ENCODE assay signal across 13 mouse cellular contexts in genomic region chr10:60220042-60220523, GRCm38 (mm10). TPM values are rescaled to one million over a fixed set of nuclear protein-coding genes. Genes with fewer than 3 reads are reported as not detected.
DNase-seq lines count a peak whose midpoint lies in the region; ATAC-seq and TF ChIP-seq lines count a peak whose summit lies in the region.
"Had no signal": no experiment of that assay in that cellular context is flagged by ENCODE, and none has a peak within 500 bp of the region (broad histone marks: within the 10 kb centered on the region; RNA-seq: fewer than 3 reads in every experiment).

No protein-coding gene starts in this region.

- no peak overlapping the region for H3K27ac ChIP-seq in forebrain, embryonic 13.5 days
- H3K27ac ChIP-seq in forebrain, embryonic 11.5 days (ENCODE audit: low read depth, low read length): no peak overlapping the region
- H3K27ac ChIP-seq in midbrain, embryonic 11.5 days (ENCODE audit: low read depth, low read length): no peak overlapping the region
- H3K27ac ChIP-seq in midbrain, postnatal 0 days (ENCODE audit: low read depth, low read length): no peak overlapping the region
- no peak overlapping the region for H3K27ac ChIP-seq in limb, embryonic 14.5 days (replicated peaks; ENCODE audit: low read depth, low read length)
- H3K27ac ChIP-seq in stomach, embryonic 15.5 days: no peak overlapping the region

- no peaks in the 10 kb centered on the region for H3K9me3 ChIP-seq in forebrain, embryonic 13.5 days (replicated peaks)
- H3K9me3 ChIP-seq in forebrain, embryonic 11.5 days (ENCODE audit: control insufficient read depth, low read length): no peaks in the 10 kb centered on the region
- H3K9me3 ChIP-seq in midbrain, embryonic 11.5 days (ENCODE audit: control insufficient read depth, low read length): no peaks in the 10 kb centered on the region
- no peaks in the 10 kb centered on the region for H3K9me3 ChIP-seq in midbrain, postnatal 0 days (ENCODE audit: low read length)
- H3K9me3 ChIP-seq in limb, embryonic 14.5 days (ENCODE audit: control insufficient read depth, low read length): no peaks in the 10 kb centered on the region
- H3K9me3 ChIP-seq in stomach, embryonic 15.5 days: no peaks in the 10 kb centered on the region
- H3K9me3 ChIP-seq: heart, embryonic 10.5 days had no signal

- no peak for TF ChIP-seq POLR2A in limb, embryonic 14.5 days (IDR thresholded peaks at IDR 0.05; ENCODE audit: borderline replicate concordance, extremely low read depth, insufficient read depth, insufficient read length)

- H3K36me3 ChIP-seq in forebrain, embryonic 13.5 days (ENCODE audit: poor library complexity, severe bottlenecking): no peaks in the 10 kb centered on the region
- no peaks in the 10 kb centered on the region for H3K36me3 ChIP-seq in forebrain, embryonic 11.5 days (ENCODE audit: control insufficient read depth, insufficient read depth, low read length)
- no peaks in the 10 kb centered on the region for H3K36me3 ChIP-seq in midbrain, embryonic 11.5 days (ENCODE audit: control insufficient read depth, insufficient read depth, low read length)
- H3K36me3 ChIP-seq in midbrain, postnatal 0 days (ENCODE audit: insufficient read depth, low read length): no peaks in the 10 kb centered on the region
- H3K36me3 ChIP-seq in limb, embryonic 14.5 days (ENCODE audit: control insufficient read depth, insufficient read depth, low read length): no peaks in the 10 kb centered on the region
- no peaks in the 10 kb centered on the region for H3K36me3 ChIP-seq in stomach, embryonic 15.5 days
- H3K36me3 ChIP-seq: heart, embryonic 10.5 days had no signal

- H3K27me3 ChIP-seq in forebrain, embryonic 13.5 days: no peaks in the 10 kb centered on the region
- no peaks in the 10 kb centered on the region for H3K27me3 ChIP-seq in forebrain, embryonic 11.5 days (ENCODE audit: control insufficient read depth, insufficient read depth, low read length)
- no peaks in the 10 kb centered on the region; the same call in 1 of the 2 replicates for H3K27me3 ChIP-seq in midbrain, embryonic 11.5 days (ENCODE audit: control insufficient read depth, insufficient read depth, low read length)
- H3K27me3 ChIP-seq in midbrain, postnatal 0 days (ENCODE audit: insufficient read depth, low read length): peaks cover 17% of the 10 kb centered on the region
- no peaks in the 10 kb centered on the region for H3K27me3 ChIP-seq in limb, embryonic 14.5 days (ENCODE audit: control insufficient read depth, insufficient read depth, low read length)
- H3K27me3 ChIP-seq in stomach, embryonic 15.5 days (replicated peaks): peaks cover 18% of the 10 kb centered on the region; the same call in 1 of the 2 replicates

- DNase-seq in forebrain, embryonic 11.5 days (ENCODE audit: low spot score): no peak
- peak; percentile 78 for DNase-seq in midbrain, embryonic 11.5 days (ENCODE audit: low spot score, missing footprints)
- DNase-seq in midbrain, postnatal 0 days (ENCODE audit: low spot score): no peak
- no peak for DNase-seq in limb, embryonic 14.5 days (ENCODE audit: low spot score)
- no peak for DNase-seq in left cerebral cortex, postnatal 25 days (ENCODE audit: low spot score in 2 of 2)
- DNase-seq in layer of hippocampus, adult 8-10 months (ENCODE audit: low spot score in 2 of 2): no peak
- DNase-seq: adrenal gland, postnatal 36 days; cerebellum, adult 8-10 months; lung, adult 18-20 months had no signal

- WGBS in forebrain, embryonic 13.5 days: 76% methylated on average over 5 of the region's 5 CpGs
- WGBS in forebrain, embryonic 11.5 days: 72% methylated on average over 5 of the region's 5 CpGs
- 68% methylated on average over 5 of the region's 5 CpGs for WGBS in midbrain, embryonic 11.5 days
- WGBS in midbrain, postnatal 0 days: 76% methylated on average over 5 of the region's 5 CpGs
- 72% methylated on average over 5 of the region's 5 CpGs for WGBS in limb, embryonic 14.5 days
- WGBS in stomach, embryonic 15.5 days: 72% methylated on average over 5 of the region's 5 CpGs

- peaks cover 50% of the 10 kb centered on the region for H3K4me1 ChIP-seq in forebrain, embryonic 13.5 days
- peaks cover 12% of the 10 kb centered on the region; the same call in 1 of the 2 replicates for H3K4me1 ChIP-seq in forebrain, embryonic 11.5 days (replicated peaks; ENCODE audit: control insufficient read depth, insufficient read depth, low read length)
- H3K4me1 ChIP-seq in midbrain, embryonic 11.5 days (ENCODE audit: control insufficient read depth, insufficient read depth, low read length): peaks cover 9% of the 10 kb centered on the region
- H3K4me1 ChIP-seq in midbrain, postnatal 0 days (ENCODE audit: insufficient read depth, low read length): no peaks in the 10 kb centered on the region
- peaks cover 31% of the 10 kb centered on the region for H3K4me1 ChIP-seq in limb, embryonic 14.5 days (ENCODE audit: control insufficient read depth, insufficient read depth, low read length)
- peaks cover 17% of the 10 kb centered on the region for H3K4me1 ChIP-seq in stomach, embryonic 15.5 days

- no peak overlapping the region for H3K9ac ChIP-seq in forebrain, embryonic 13.5 days
- no peak overlapping the region for H3K9ac ChIP-seq in forebrain, embryonic 11.5 days (ENCODE audit: low read length)
- H3K9ac ChIP-seq in midbrain, embryonic 11.5 days (ENCODE audit: low read length): no peak overlapping the region
- no peak overlapping the region for H3K9ac ChIP-seq in midbrain, postnatal 0 days (replicated peaks; ENCODE audit: low read length, poor library complexity, severe bottlenecking)
- no peak overlapping the region for H3K9ac ChIP-seq in limb, embryonic 14.5 days (ENCODE audit: low read depth, low read length, severe bottlenecking)
- H3K9ac ChIP-seq in stomach, embryonic 15.5 days: peak overlapping the region; percentile 9; the same call in 1 of the 2 replicates

- intact Hi-C loops in left cerebral cortex, postnatal 25 days (cut with DNase I): no loop called here

- no peak for TF ChIP-seq CTCF in midbrain, postnatal 0 days (IDR thresholded peaks at IDR 0.05)

- peak overlapping the region; percentile 89; the same call in 1 of the 2 replicates for H3K4me2 ChIP-seq in forebrain, embryonic 13.5 days
- no peak overlapping the region for H3K4me2 ChIP-seq in forebrain, embryonic 11.5 days (ENCODE audit: low read depth, low read length, severe bottlenecking)
- no peak overlapping the region for H3K4me2 ChIP-seq in midbrain, embryonic 11.5 days
- H3K4me2 ChIP-seq in midbrain, postnatal 0 days (ENCODE audit: low read depth, low read length, poor library complexity, severe bottlenecking): no peak overlapping the region
- peak overlapping the region; percentile 66 for H3K4me2 ChIP-seq in limb, embryonic 14.5 days (replicated peaks; ENCODE audit: low read depth, low read length, severe bottlenecking)
- peak overlapping the region; percentile 75; the same call in 1 of the 2 replicates for H3K4me2 ChIP-seq in stomach, embryonic 15.5 days

- ATAC-seq in forebrain, embryonic 13.5 days: no peak
- no peak for ATAC-seq in forebrain, embryonic 11.5 days (replicated peaks; ENCODE audit: low FRiP score)
- no peak for ATAC-seq in midbrain, embryonic 11.5 days (ENCODE audit: low FRiP score)
- no peak for ATAC-seq in midbrain, postnatal 0 days (ENCODE audit: low FRiP score)
- ATAC-seq in limb, embryonic 14.5 days (ENCODE audit: low FRiP score, low read depth): no peak
- no peak for ATAC-seq in stomach, embryonic 15.5 days (ENCODE audit: insufficient read depth, low FRiP score, low read depth)
- ATAC-seq: inflammation-experienced regulatory T-cells, adult 6 months had no signal

- H3K4me3 ChIP-seq in forebrain, embryonic 13.5 days: no peak overlapping the region; the same call in 1 of the 2 replicates
- H3K4me3 ChIP-seq in forebrain, embryonic 11.5 days (ENCODE audit: low read depth, low read length): no peak overlapping the region
- H3K4me3 ChIP-seq in midbrain, embryonic 11.5 days (ENCODE audit: low read depth, low read length): no peak overlapping the region
- no peak overlapping the region for H3K4me3 ChIP-seq in midbrain, postnatal 0 days (ENCODE audit: low read depth, low read length)
- H3K4me3 ChIP-seq in limb, embryonic 14.5 days (replicated peaks; ENCODE audit: low read length): peak overlapping the region; percentile 75; the same call in 1 of the 2 replicates
- peak overlapping the region; percentile 62; the same call in 1 of the 2 replicates for H3K4me3 ChIP-seq in stomach, embryonic 15.5 days (replicated peaks)

RNA-seq across cellular contexts. Expression of gene Chst3, which starts 1.0 kb away (rescaled TPM):
- 2.1 TPM in 2 replicates for polyA plus RNA-seq in forebrain, embryonic 13.5 days (2015; fragmentation: Nextera tagmentation; extraction: Ambion mirVana)
- polyA plus RNA-seq in forebrain, embryonic 11.5 days (2014; fragmentation: Nextera tagmentation; extraction: Ambion mirVana): 2.8 and 3.2 TPM in 2 replicates
- 0.97 and 1.2 TPM in 2 replicates for polyA plus RNA-seq in midbrain, embryonic 11.5 days (2014; fragmentation: Nextera tagmentation; extraction: Ambion mirVana)
- total RNA-seq in midbrain, postnatal 0 days (2014; rRNA removed): 4.6 and 5.5 TPM in 2 replicates
- polyA plus RNA-seq in midbrain, postnatal 0 days (2015; fragmentation: Nextera tagmentation; extraction: Ambion mirVana): 0.86 and 0.89 TPM in 2 replicates
- polyA plus RNA-seq in limb, embryonic 14.5 days (2012; rRNA removed): 7.7 and 9.7 TPM in 2 replicates
- polyA plus RNA-seq in limb, embryonic 14.5 days (2014; fragmentation: Nextera tagmentation; extraction: Ambion mirVana): 2.0 TPM in 2 replicates
- polyA plus RNA-seq in stomach, embryonic 15.5 days (2015; fragmentation: Nextera tagmentation; extraction: Ambion mirVana): 2.2 and 2.3 TPM in 2 replicates
- total RNA-seq in left cerebral cortex, postnatal 25 days (2021): 1 to 10 TPM; 1.6 to 1.8 TPM
- 1 to 10 TPM; 1.3 to 2.5 (median 1.8) TPM for total RNA-seq in layer of hippocampus, adult 8-10 months (2022)

RNA-seq across cellular contexts. Expression of gene Psap, which starts 57.3 kb away (rescaled TPM):
- 92.2 and 131 TPM in 2 replicates for polyA plus RNA-seq in forebrain, embryonic 13.5 days (2015; fragmentation: Nextera tagmentation; extraction: Ambion mirVana)
- polyA plus RNA-seq in forebrain, embryonic 11.5 days (2014; fragmentation: Nextera tagmentation; extraction: Ambion mirVana): 63.6 and 74.2 TPM in 2 replicates
- polyA plus RNA-seq in midbrain, embryonic 11.5 days (2014; fragmentation: Nextera tagmentation; extraction: Ambion mirVana): 77.3 and 83.9 TPM in 2 replicates
- total RNA-seq in midbrain, postnatal 0 days (2014; rRNA removed): 714 and 811 TPM in 2 replicates
- polyA plus RNA-seq in midbrain, postnatal 0 days (2015; fragmentation: Nextera tagmentation; extraction: Ambion mirVana): 272 and 300 TPM in 2 replicates
- 648 and 665 TPM in 2 replicates for polyA plus RNA-seq in limb, embryonic 14.5 days (2012; rRNA removed)
- polyA plus RNA-seq in limb, embryonic 14.5 days (2014; fragmentation: Nextera tagmentation; extraction: Ambion mirVana): 121 and 125 TPM in 2 replicates
- polyA plus RNA-seq in stomach, embryonic 15.5 days (2015; fragmentation: Nextera tagmentation; extraction: Ambion mirVana): 142 and 155 TPM in 2 replicates
- 1,000 to 10,000 TPM; 1,491 to 1,558 TPM for total RNA-seq in left cerebral cortex, postnatal 25 days (2021)
- total RNA-seq in layer of hippocampus, adult 8-10 months (2022): 1,000 to 10,000 TPM; 1,389 to 1,663 (median 1,484) TPM

Comparison
In these comparisons a context has a peak if more than half of its experiments do, and no peak if none do; other contexts are left out.
1. H3K4me2 ChIP-seq: peak in forebrain, embryonic 13.5 days (single experiment), limb, embryonic 14.5 days (single experiment) and stomach, embryonic 15.5 days (single experiment); none in forebrain, embryonic 11.5 days (single experiment), midbrain, embryonic 11.5 days (single experiment) and midbrain, postnatal 0 days (single experiment).
2. H3K4me3 ChIP-seq: peak in limb, embryonic 14.5 days (single experiment) and stomach, embryonic 15.5 days (single experiment); none in forebrain, embryonic 13.5 days (single experiment), forebrain, embryonic 11.5 days (single experiment), midbrain, embryonic 11.5 days (single experiment) and midbrain, postnatal 0 days (single experiment).